Mouse (Mus musculus) spleen, postnatal 10 days (tissue): ENCODE results near the gene Tdrd7.

Experiments used
- DNase-seq, 2 experiments: peaks; one replicate each; pipeline ENCODE4 v3.0.0; 2021 to 2022; ENCODE audit warnings: low spot score in 2 of 2

Tdrd7 gene

GRCm38 (mm10) chr4:45972448-45972854, 7.3 kb downstream of the Tdrd7 start:
- peak in 1 of 2 experiments; percentile 58 for DNase-seq

DNA sequence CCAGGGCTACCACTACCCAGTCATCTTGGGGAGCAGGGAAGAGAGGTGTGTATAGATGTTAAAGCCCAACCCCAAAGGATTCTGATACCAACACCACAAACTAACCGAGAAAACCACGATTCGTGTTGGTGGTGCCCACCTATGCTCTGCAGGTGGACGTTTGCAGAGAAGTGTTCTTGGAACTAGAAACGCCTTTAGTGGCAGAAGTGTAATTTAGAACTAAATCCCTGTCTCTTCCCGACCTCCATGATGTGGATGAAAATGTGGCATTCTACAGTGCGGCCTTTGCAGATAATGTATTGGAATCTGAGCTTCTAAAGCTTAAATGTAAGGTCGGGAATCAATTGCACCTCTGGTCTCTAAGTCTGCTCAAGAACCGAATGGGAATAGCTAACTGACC, 7.8 kb downstream of the Tdrd7 start:
- DNase-seq = no peak

DNA sequence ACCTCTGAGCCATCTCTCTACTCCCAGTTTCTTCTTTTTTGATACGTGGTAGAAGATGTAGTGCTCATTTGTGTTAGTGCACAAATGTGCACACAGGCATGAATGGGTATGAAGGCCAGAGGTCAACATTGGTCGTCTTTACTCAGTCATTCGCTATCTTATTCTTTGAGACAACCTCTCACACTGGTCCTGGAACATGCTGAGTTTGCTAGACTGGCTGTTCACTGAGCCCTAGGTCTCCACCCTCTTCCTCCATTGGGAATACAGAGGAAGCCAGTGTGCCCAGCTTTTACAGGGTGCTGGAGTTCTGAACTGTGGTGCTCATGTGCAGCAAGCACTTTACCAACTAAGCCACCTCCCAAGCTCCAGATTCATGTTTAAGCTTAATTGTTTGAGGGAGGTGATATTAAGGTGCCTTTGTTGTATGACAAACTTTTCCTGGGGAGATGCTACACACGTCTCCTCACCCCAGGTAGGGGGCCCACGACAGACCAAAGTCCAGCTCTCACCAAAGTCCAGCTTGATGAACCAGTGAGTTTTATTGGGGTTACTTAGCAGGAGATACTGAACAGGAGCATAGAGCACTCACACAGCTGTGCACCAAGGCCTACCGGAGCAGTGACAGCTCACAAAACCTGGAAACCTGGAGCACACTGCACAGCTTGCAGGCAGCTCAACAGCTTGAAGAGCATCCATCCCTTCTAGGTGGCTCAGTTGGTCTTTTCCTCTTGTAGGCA, 12.0 kb downstream of the Tdrd7 start:
- no peak for DNase-seq

DNA sequence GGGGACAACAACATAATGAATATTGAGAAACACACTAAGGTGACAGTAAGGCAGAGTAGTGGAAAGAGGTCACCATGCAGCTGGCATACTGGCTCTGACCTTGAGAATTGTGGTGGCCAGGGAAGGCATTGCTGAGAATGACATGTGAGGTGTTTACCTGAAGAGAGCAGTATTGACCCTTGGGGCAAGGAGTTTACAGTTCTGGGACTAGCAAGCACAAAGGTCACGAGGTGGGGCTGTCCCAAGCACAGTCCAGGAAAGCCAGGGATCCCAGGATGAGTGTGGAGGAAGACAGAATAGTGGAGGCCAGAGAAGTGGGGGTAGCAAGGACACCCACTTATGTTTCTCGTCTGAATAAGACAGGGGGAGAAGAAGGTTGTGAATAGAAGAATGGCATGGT, 14.8 kb downstream of the Tdrd7 start:
- DNase-seq = no peak

GRCm38 (mm10) chr4:45981054-45981453, 15.9 kb downstream of the Tdrd7 start:
- DNase-seq = no peak

DNA sequence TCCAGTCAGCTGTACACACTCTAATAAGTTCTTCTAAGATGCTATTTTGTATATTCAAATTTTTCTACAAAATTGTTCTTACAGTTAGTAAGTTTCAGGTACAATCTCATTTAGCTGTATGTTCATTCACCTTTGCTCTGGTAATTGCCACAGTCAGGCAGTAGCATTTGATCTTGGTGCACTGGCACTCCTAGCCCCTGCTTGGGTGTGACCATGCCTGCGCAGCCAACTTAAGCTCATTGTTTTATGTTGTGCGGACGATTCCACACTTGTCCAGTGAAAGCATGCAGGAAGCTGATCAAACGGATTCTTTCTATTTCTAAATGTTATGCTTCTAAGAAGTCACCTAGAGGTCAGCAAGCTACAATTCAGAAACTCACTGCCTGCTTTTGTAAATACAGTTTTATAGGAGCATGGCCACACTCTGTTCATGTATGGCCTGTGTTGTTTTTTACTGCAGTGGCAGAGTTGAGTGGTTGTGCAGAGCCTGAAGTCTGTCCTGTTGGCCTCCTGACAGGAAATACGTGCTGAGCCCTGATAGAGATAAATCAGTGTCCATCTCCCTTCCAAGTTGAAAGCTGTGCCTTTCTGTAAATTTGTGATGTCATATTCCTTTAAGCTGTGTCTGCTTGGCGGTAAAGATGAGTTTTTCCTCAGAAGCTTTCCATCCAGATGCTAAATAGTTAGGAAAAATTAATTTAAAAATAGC, 25.4 kb downstream of the Tdrd7 start:
- no peak for DNase-seq

GRCm38 (mm10) chr4:45998536-45998935, 33.4 kb downstream of the Tdrd7 start:
- DNase-seq = no peak

DNA sequence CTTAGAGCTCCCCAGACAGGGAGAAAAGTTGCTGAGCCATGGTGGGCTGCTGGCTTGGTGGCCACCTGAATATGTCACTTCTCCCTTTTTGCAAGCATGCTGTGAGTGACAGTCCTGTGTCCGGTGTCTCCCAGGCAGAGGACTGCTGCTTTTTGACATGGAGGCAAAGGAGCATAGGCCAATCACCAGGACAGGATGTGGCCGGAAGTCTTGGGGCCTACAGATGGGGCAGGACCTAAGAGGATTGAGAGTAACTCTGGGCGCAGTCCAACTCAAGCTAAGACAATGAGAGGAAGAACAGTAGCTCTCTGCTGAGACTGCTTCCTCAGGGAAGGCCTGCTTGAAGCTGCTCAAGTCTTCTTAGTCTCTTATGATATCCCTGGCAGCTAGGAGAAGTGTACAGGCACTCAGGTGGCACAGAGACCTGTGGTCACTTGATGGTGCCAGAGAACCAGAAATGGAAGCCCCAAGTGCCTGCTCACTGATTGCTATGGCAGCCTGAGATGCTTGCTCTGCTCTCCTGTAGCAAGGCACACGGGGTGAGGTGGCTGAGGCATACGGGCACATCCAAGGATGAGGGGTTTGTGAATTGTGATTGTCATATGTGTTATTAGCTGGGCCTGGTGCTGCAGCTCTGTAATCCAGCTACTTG, 43.1 kb downstream of the Tdrd7 start:
- no peak for DNase-seq

DNA sequence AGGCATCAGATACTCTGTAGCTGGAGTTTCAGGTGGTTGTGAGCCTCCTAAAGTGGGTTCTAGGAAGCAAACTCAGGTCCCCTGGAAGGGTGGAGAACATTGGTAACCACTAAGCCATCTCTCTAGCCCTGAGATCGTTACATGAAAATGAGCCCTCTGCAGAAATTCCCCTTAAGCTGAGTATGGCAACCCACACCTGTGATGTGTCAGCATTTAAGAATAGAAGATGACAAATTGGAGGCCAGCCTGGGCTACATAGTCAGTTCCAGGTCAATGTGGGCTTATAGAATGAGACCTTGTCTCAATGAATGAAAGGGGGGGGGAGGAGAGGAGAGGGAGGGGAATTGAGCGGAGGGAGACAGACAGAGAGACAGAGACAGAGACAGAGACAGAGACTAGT, 46.6 kb downstream of the Tdrd7 start:
- DNase-seq = no peak

GRCm38 (mm10) chr4:46015605-46016004, 50.5 kb downstream of the Tdrd7 start:
- no peak for DNase-seq

- DNase-seq = no peak
Observed at GRCm38 (mm10) chr4:46023021-46023481, 57.9 kb downstream of the Tdrd7 start.

- peak in 1 of 2 experiments; percentile 52 for DNase-seq
Observed at GRCm38 (mm10) chr4:46025893-46026292, 60.8 kb downstream of the Tdrd7 start.

DNA sequence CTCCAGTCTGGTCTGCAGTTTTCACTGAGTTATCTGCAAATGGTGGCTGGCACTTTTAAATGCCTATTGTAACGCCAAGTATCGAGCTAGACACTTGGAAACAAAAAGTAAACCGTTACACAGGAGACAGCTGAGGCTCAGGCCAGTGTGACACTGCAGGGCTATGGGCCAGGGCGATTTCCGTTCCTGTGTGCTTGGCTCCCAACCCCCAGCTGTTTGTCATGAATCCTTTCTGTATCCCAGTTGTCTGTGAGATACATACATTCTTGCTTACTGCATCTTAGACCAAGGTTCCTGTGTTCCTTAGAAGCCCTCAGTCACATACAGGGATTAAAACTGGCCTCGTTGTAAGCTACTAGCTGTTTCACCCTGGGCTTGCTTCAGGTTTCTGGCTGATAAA, 63.1 kb downstream of the Tdrd7 start:
- no peak for DNase-seq

GRCm38 (mm10) chr4:46028781-46029180, 63.6 kb downstream of the Tdrd7 start:
- no peak for DNase-seq

- DNase-seq = no peak
Observed at GRCm38 (mm10) chr4:46029552-46029951, 64.4 kb downstream of the Tdrd7 start.

DNA sequence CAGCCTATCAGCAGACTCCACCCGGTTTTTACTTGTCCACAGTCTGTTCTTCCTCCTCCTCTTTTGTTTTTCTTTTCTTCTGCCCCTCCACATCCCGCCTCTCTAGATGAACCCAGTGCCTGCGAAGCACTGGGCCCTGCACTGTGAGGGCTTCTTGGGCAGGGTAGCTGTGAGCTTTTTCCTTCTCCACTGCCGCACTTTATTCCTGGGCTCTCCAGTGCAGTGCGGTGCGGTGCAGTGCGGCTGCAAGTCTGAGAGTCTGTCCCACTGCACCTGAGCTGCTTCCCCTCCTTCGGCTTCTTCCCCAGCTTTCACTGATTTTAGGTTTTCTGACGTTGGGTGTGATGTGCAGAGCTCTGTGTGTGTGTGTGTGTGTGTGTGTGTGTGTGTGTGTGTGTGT, 67.3 kb downstream of the Tdrd7 start:
- DNase-seq = no peak

GRCm38 (mm10) chr4:46033197-46033596, 68.1 kb downstream of the Tdrd7 start:
- DNase-seq = no peak

GRCm38 (mm10) chr4:46038591-46038891, 73.4 kb downstream of the Tdrd7 start:
- DNase-seq = no peak

DNA sequence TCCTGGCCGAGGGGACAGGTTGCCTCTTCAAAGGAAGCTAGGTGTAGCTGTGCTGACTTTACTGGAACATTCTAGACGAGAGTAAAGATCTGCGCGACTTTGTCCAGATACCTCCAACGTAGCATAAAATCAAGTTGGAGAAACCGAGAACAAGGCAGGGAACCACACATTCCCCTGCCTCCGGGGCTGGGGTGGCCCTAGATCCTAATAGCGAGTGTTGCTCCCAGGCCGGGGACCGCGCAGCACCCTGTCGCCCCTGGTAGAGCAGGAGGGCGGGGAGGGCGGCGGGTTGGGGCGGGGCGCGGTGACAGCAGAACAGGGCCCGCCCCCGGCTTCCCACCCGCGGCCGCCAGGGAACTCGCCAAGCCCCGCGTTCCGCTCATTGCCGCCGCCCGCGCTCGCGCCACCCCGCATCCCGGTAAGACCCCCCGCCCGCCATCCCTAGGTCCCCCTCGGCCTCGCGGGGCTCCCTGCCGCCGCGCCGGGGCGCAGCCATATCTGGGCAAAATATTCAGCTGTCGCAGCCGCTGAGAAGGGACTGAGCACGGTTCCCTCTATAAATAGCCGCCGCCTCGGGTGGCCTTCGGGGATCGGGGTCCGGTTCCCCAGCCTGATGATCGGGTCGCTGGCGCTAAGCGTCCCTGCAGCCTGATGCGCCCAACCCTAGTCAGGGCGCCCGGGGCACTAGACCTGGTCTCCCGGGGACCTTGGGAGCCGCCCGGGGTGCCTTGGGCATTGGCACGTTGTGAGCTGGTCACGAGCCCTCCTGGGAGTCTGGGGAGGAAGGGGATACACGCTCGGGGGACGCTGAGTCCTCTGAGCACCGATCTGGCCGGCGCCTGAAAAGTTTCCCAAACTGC, 74.0 kb downstream of the Tdrd7 start, which contains the start of gene Tmod1:
Gene Tmod1, plus strand, starts transcription at position 44 of the 860 bp plus-strand sequence.
- DNase-seq = peak; percentile 79 to 90

DNA sequence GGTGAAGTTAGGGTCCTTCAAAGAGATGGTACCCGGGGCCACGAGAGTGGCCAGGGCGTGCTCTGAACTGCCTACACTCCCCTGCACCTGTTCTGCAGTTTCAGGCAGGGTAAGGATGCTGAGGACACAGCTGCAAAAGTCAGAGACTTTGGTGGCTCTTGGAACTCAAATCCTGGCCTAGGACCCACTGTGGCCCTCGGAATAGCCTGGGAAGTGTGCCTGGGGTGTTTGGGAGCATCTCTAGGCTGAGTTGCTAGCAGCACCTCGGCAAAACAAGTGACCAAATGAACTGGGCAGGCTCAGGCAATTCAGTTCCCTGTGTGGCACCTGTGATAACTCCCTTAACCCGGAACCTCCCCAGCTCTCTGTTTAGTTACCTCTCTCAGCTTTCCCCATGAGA, 74.8 kb downstream of the Tdrd7 start:
- DNase-seq = peak; percentile 53 to 62

- DNase-seq = peak; percentile 74 to 80
Observed at GRCm38 (mm10) chr4:46040594-46041192, 75.6 kb downstream of the Tdrd7 start.
